Mouse (Mus musculus) liver, adult 2 months (tissue): ENCODE measurements around the gene Cpa1.

ENCODE experiments used
- CTCF ChIP-seq: fragments of 200-500 bp; IDR thresholded peaks from 2 replicates; pipeline ENCODE4 v1.5.1; 2011; ENCODE audit warnings: low read depth, low read length, control low read depth
- POLR2A ChIP-seq: fragments of 200-500 bp; IDR thresholded peaks from 2 replicates; pipeline ENCODE4 v1.6.1; 2011; ENCODE audit warnings: low read length, control low read depth; ENCODE audit not compliant: insufficient read depth; ENCODE audit errors: extremely low read depth

- TF ChIP-seq CTCF (no peak), POLR2A (no peak)
These were observed 18.4 kb upstream of the Cpa1 start for GRCm38 (mm10) chr6:30620591-30620990.
